Mouse (Mus musculus): ENCODE results near the gene Derl2. TPM values are rescaled to one million over a fixed set of nuclear protein-coding genes. Genes with fewer than 3 reads are reported as not detected.

Gene Derl2
- 6.4 and 8.4 TPM in 2 replicates for polyA plus RNA-seq (2012; rRNA removed; ENCODE audit: low replicate concordance)

GRCm38 (mm10) chr11:71019201-71020068, at the start of gene Derl2, which contains the start of gene Mis12:
Gene Derl2 (minus strand): TSS chr11:71019841.
Gene Mis12 (plus strand): TSS chr11:71019611.

DNA sequence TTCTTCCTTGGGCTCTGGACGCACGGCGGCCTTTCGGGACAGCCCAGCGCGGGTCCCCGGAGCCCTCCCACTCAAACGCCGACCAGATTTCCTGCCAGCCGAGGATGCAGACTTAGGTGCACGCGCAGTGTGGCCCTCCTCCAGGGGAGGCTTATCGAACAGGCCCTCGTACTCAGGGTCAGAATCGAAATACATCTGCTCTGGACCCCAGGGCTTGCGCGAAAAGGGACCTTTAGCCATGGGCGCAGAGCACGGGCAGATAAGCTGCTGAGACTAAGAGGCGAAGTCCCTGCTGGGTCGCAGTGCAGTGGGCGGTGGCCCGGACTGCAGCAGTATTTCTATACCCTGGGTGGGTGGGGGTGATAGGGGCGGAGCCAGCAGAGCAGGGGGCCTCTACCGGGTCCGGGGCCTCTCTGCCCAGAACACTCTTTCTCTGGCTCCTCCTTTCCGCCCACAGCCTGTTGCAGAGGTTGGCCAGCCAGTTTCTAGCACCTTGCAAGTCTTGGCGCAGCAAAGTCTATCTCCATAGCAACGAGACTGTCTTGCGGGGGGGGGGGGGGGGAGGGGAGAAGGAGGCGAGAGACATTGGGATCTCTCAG, 13.6 kb upstream of the Derl2 start, which contains the start of gene 6330403K07Rik:
Gene 6330403K07Rik, minus strand, starts transcription at position 351 of the 599 bp plus-strand sequence.

DNA sequence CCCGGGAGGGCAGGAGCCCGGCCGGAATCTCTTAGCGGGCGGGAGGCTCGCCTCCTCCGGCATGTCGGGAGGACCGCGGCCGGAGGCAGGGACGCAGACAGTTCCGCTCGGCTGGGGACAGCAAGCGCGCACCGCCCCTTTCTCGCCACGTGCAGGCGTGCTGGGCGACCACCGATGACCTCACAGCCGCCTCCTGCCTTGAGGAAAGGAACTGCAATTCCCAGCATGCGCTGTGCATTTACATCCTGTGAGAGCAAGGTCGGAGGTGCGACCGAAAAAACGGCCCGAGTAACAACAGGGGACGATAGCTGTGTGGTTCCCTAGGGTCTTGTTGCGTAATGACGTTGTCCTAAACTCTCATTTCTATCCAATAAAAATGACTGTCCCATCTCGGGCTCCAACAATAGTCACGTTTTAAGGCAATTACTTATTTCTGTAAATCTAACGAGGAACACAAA, 15.3 kb downstream of the Derl2 start, which contains the start of gene Dhx33:
Gene Dhx33, minus strand, starts transcription at position 122 of the 458 bp plus-strand sequence.

DNA sequence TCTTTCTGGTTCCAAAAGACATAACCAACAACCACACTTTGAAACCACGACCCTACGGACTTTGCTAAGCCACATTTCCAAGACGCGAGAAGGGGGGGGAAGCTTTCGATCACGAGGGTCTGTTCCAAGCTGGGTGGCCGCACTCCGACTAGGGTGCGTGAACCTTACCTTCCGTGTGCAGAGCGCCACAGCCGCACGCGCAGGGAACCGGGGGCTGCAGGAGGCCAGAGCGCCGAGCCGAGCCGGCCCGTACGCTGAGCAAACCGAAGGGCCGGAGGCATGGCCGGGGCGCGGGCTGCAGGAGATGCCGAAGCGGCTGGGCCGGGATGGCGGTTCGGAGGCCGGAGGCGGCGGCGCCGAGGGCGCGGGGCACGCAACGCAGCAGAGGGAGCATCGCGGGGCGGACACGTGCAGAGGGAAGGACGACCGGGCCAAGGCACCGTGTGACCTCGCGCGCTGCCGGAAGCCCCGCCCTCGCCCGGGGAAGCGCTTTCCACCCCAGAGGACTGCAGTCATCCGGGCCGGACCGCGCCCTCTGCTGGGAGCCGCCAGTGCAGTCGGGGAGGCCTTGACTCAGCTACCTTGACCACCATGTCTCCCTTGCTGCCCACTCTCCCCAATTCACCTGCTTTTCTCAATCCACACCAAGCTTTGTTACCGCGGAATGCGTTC, 36.9 kb downstream of the Derl2 start, which contains the start of gene C1qbp:
Gene C1qbp, minus strand, starts transcription at position 470 of the 672 bp plus-strand sequence.

DNA sequence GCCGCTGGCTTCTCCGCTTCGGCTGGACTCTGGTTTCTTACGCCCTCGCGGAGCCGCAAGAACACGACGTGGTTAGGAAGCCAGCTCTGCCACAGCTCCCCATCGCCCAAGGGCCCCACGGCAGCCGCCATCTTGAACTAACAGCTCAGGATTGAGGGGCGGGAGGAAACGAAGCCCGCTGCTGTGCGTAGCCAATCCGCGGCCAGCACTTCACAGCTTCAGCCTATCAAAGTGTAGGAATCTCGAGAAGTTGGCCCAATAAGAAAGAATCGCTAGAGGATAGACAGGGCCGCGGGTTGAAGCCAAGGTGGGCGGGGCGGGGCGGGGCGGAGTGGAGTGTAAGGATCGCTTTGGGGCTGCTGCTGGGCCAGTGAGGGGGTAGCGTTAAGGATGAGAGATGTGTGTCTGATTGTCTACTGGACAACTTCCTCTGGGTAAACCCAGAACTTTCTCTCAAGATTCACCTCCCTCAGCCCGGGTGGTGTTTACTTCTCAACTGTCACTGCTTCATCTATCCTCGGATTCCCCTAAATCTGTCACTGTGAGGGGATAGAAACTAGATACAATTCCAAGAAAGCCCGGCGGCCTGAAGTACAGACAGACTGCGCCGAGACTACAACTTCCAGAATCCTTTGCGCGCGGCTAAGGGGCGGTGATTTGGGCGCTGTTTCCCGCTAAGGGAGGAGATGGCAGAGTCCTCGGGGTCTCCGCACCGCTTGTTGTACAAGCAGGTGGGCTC, 49.7 kb downstream of the Derl2 start, which contains the start of the genes Nup88 and Rpain:
Gene Nup88, minus strand, starts transcription at position 153 of the 739 bp plus-strand sequence.
Gene Rpain, plus strand, starts transcription at position 393 of the 739 bp plus-strand sequence.

Other genes with a start within 250 kb of the Derl2 start
- gene Scimp, start 207.3 kb downstream of the Derl2 start, polyA plus RNA-seq (2012; rRNA removed; ENCODE audit: low replicate concordance): 0.18 and 0.90 TPM in 2 replicates
- 1.6 and 1.9 TPM in 2 replicates for gene Rabep1, start 175.1 kb downstream of the Derl2 start, polyA plus RNA-seq (2012; rRNA removed; ENCODE audit: low replicate concordance)
- 6.3 and 12.4 TPM in 2 replicates for gene Nup88, start 49.9 kb downstream of the Derl2 start, polyA plus RNA-seq (2012; rRNA removed; ENCODE audit: low replicate concordance)
- gene Rpain, start 49.6 kb downstream of the Derl2 start, polyA plus RNA-seq (2012; rRNA removed; ENCODE audit: low replicate concordance): 8.0 and 10.7 TPM in 2 replicates
- gene C1qbp, start 36.8 kb downstream of the Derl2 start, polyA plus RNA-seq (2012; rRNA removed; ENCODE audit: low replicate concordance): 333 and 408 TPM in 2 replicates
- gene Dhx33, start 15.4 kb downstream of the Derl2 start, polyA plus RNA-seq (2012; rRNA removed; ENCODE audit: low replicate concordance): 7.1 and 13.8 TPM in 2 replicates
- gene Mis12, start 230 bp downstream of the Derl2 start, polyA plus RNA-seq (2012; rRNA removed; ENCODE audit: low replicate concordance): 0.32 and 0.46 TPM in 2 replicates
- gene 6330403K07Rik, start 13.7 kb upstream of the Derl2 start, polyA plus RNA-seq (2012; rRNA removed; ENCODE audit: low replicate concordance): 0.90 and 0.91 TPM in 2 replicates
- gene Nlrp1a, start 124.9 kb upstream of the Derl2 start, polyA plus RNA-seq (2012; rRNA removed; ENCODE audit: low replicate concordance): 0.11 TPM in 1 of 2 replicates, not detected in the other
- gene Nlrp1b, start 210.9 kb upstream of the Derl2 start, polyA plus RNA-seq (2012; rRNA removed; ENCODE audit: low replicate concordance): 0.05 and 0.41 TPM in 2 replicates